Mouse (Mus musculus) lung, postnatal 0 days (tissue): Measurements from ENCODE around the gene Tha1. TPM values are rescaled to one million over a fixed set of nuclear protein-coding genes. Genes with fewer than 3 reads are reported as not detected.
A peak's percentile ranks its signal among the peaks of the same experiment; 100 is the strongest.

Experiments used
- ATAC-seq: fragments of 200-750 bp; cut with Nextera tagmentation; 2 replicates; pipeline ENCODE4 v1.8.0; 2017; ENCODE audit warnings: moderate library complexity
- DNase-seq: peaks from one replicate; pipeline ENCODE4 v3.0.0-alpha.2; 2016; ENCODE audit warnings: low spot score
- H3K27ac ChIP-seq: fragments of 300-500 bp; sonication (generic); 2 replicates; pipeline ENCODE4 v1.5.1; 2014; ENCODE audit warnings: antibody characterized with exemption, mild to moderate bottlenecking, low read length, mixed read lengths
- H3K27me3 ChIP-seq: fragments of 300-500 bp; sonication (generic); replicated peaks from 2 replicates; pipeline ENCODE4 v1.6.1; 2014; ENCODE audit warnings: low read length, mixed read lengths; ENCODE audit not compliant: insufficient read depth
- H3K36me3 ChIP-seq: fragments of 300-500 bp; sonication (generic); 2 replicates; pipeline ENCODE4 v1.6.1; 2014; ENCODE audit warnings: low read length, mixed read lengths; ENCODE audit not compliant: insufficient read depth
- H3K4me1 ChIP-seq: fragments of 300-500 bp; sonication (generic); 2 replicates; pipeline ENCODE4 v1.6.1; 2014; ENCODE audit warnings: antibody characterized with exemption, low read depth, low read length, mixed read lengths; ENCODE audit not compliant: insufficient read depth
- H3K4me2 ChIP-seq: fragments of 300-500 bp; sonication (generic); replicated peaks from 2 replicates; pipeline ENCODE4 v1.6.1; 2014; ENCODE audit warnings: low read depth, mild to moderate bottlenecking, low read length, moderate library complexity, mixed read lengths
- H3K4me3 ChIP-seq: fragments of 300-500 bp; sonication (generic); 2 replicates; pipeline ENCODE4 v1.5.1; 2014; ENCODE audit warnings: low read depth, low read length
- H3K9ac ChIP-seq: fragments of 300-500 bp; sonication (generic); replicated peaks from 2 replicates; pipeline ENCODE4 v1.6.1; 2014; ENCODE audit warnings: low read depth, mild to moderate bottlenecking
- H3K9me3 ChIP-seq: fragments of 300-500 bp; sonication (generic); 2 replicates; pipeline ENCODE4 v1.6.1; 2016; ENCODE audit warnings: low read length, mixed read lengths
- CTCF ChIP-seq: IDR thresholded peaks from 2 replicates; pipeline ENCODE4 v1.5.1; 2016; ENCODE audit warnings: antibody characterized with exemption, mild to moderate bottlenecking
- EP300 ChIP-seq: IDR thresholded peaks from 2 replicates; pipeline ENCODE4 v1.6.1; 2016; ENCODE audit warnings: antibody characterized with exemption, mild to moderate bottlenecking, control low read depth
- WGBS: fragments of 180-500 bp; shearing (Covaris S2); extraction: QIAGEN DNeasy Blood & Tissue Kit; methylation state at CpG from one replicate; pipeline ENCODE4 v1.1.7; 2014; 5-methylcytosine and 5-hydroxymethylcytosine counted together
- polyA plus RNA-seq: library from polyadenylated mRNA; unstranded; fragments of >200 nt; fragmentation: Nextera tagmentation; extraction: Ambion mirVana; gene quantifications from 2 replicates; pipeline ENCODE4 v1.2.1, GENCODE M21; 2015

The Tha1 gene
- polyA plus RNA-seq, 1 experiment from 2014 or later: 6.3 TPM

- Histone ChIP-seq H3K27me3 (no peaks in the 10 kb centered on the region), H3K27ac (no peak overlapping the region), H3K4me2 (no peak overlapping the region), H3K4me1 (peaks cover 20% of the 10 kb centered on the region), H3K9me3 (no peaks in the 10 kb centered on the region), H3K36me3 (no peaks in the 10 kb centered on the region), H3K4me3 (no peak overlapping the region), H3K9ac (no peak overlapping the region)
- DNase-seq (no peak), ATAC-seq (no peak)
- no peak for TF ChIP-seq CTCF
- no peak for TF ChIP-seq EP300
- WGBS: 51% methylated on average over 6 of the region's 6 CpGs
Observed at GRCm38 (mm10) chr11:117892199-117892598, 18.9 kb upstream of the Tha1 start.

GRCm38 (mm10) chr11:117891581-117892175 lies 18.4 kb upstream of the Tha1 start:
- no peaks in the 10 kb centered on the region for H3K27me3 ChIP-seq
- WGBS: 81% methylated on average over 19 of the region's 19 CpGs
- H3K9ac ChIP-seq: no peak overlapping the region
- no peak overlapping the region for H3K4me3 ChIP-seq
- DNase-seq: no peak
- H3K4me1 ChIP-seq: peaks cover 20% of the 10 kb centered on the region
- H3K27ac ChIP-seq: no peak overlapping the region
- no peaks in the 10 kb centered on the region for H3K36me3 ChIP-seq
- ATAC-seq: no peak
- no peak overlapping the region for H3K4me2 ChIP-seq
- TF ChIP-seq EP300 (no peak), CTCF (no peak)
- H3K9me3 ChIP-seq: no peaks in the 10 kb centered on the region

GRCm38 (mm10) chr11:117890519-117891282 lies 17.4 kb upstream of the Tha1 start:
- DNase-seq: peak; percentile 55
- 36% methylated on average over 13 of the region's 13 CpGs for WGBS
- Histone ChIP-seq H3K4me2 (no peak overlapping the region), H3K9me3 (no peaks in the 10 kb centered on the region), H3K4me3 (no peak overlapping the region), H3K9ac (no peak overlapping the region), H3K36me3 (no peaks in the 10 kb centered on the region), H3K4me1 (peaks cover 25% of the 10 kb centered on the region), H3K27ac (peak overlapping the region; percentile 51), H3K27me3 (no peaks in the 10 kb centered on the region)
- TF ChIP-seq EP300 (no peak), CTCF (peak; percentile 56)
- ATAC-seq: peak; percentile 51

GRCm38 (mm10) chr11:117889887-117890340 lies 16.6 kb upstream of the Tha1 start:
- no peaks in the 10 kb centered on the region for H3K27me3 ChIP-seq
- H3K9ac ChIP-seq: no peak overlapping the region
- no peak overlapping the region for H3K4me3 ChIP-seq
- no peaks in the 10 kb centered on the region for H3K9me3 ChIP-seq
- ATAC-seq (no peak), DNase-seq (no peak)
- no peak overlapping the region for H3K4me2 ChIP-seq
- no peaks in the 10 kb centered on the region for H3K36me3 ChIP-seq
- 26% methylated on average over 11 of the region's 11 CpGs for WGBS
- no peak for TF ChIP-seq CTCF
- no peak for TF ChIP-seq EP300
- peaks cover 25% of the 10 kb centered on the region for H3K4me1 ChIP-seq
- peak overlapping the region; percentile 20; the same call in 1 of the 2 replicates for H3K27ac ChIP-seq

GRCm38 (mm10) chr11:117888853-117889822 lies 15.9 kb upstream of the Tha1 start:
- no peak for TF ChIP-seq CTCF
- peak; percentile 64; the same call in 1 of the 2 replicates for TF ChIP-seq EP300
- H3K36me3 ChIP-seq: no peaks in the 10 kb centered on the region
- H3K27ac ChIP-seq: peak overlapping the region; percentile 14; the same call in 1 of the 2 replicates
- H3K9ac ChIP-seq: peak overlapping the region; percentile 19; the same call in 1 of the 2 replicates
- H3K4me3 ChIP-seq: 0 out of 2 replicates have a peak overlapping the region, but pooled peaks have one; percentile 10
- peaks cover 25% of the 10 kb centered on the region for H3K4me1 ChIP-seq
- WGBS: 23% methylated on average over 29 of the region's 33 CpGs
- no peaks in the 10 kb centered on the region for H3K9me3 ChIP-seq
- ATAC-seq: peak; percentile 24; the same call in 1 of the 2 replicates
- DNase-seq: no peak
- H3K27me3 ChIP-seq: no peaks in the 10 kb centered on the region
- H3K4me2 ChIP-seq: peak overlapping the region; percentile 34
